Mouse (Mus musculus): Measurements from ENCODE around the gene Arhgap32. TPM values are rescaled to one million over a fixed set of nuclear protein-coding genes. Genes with fewer than 3 reads are reported as not detected.

Gene Arhgap32
- polyA plus RNA-seq, 2 experiments = 0.21 to 0.34 TPM

DNA sequence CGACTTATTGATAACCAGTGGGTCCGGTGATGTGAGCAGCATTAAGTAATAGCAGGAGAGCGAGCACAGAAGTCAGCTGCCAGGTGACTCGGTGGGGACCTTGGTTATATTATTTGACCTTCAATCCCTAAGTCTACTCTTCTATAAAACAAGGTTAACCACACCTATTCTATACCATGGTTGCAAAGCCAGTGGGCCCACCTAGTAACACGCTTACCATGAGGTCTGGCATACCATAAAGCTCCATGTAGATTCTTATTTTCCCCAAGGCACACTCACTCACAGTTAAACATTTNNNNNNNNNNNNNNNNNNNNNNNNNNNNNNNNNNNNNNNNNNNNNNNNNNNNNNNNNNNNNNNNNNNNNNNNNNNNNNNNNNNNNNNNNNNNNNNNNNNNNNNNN is 167.7 kb downstream of the Arhgap32 start:
- Histone ChIP-seq H3K27me3 (ENCODE audit: control insufficient read depth, insufficient read depth, low read length) (no peaks in the 10 kb centered on the region), H3K4me2 (ENCODE audit: low read depth) (no peak overlapping the region), H3K36me3 (replicated peaks; ENCODE audit: control insufficient read depth, insufficient read depth, low read depth) (no peaks in the 10 kb centered on the region), H3K9me3 (ENCODE audit: control insufficient read depth, low read length) (no peaks in the 10 kb centered on the region), H3K27ac (no peak overlapping the region), H3K9ac (replicated peaks) (no peak overlapping the region), H3K4me1 (replicated peaks; ENCODE audit: control insufficient read depth in 2 of 2, insufficient read depth in 2 of 2, low read length in 1 of 2) (peaks cover 4 to 29% of the 10 kb centered on the region in 2 experiments; a peak in 3 of 4 replicates), H3K4me3 (ENCODE audit: insufficient read depth in 1 of 2, low read depth in 2 of 2, low read length in 2 of 2) (no peak overlapping the region)
- 80% methylated on average over 5 of the region's 5 CpGs for WGBS (ENCODE audit: insufficient replicate concordance)
- DNase-seq (ENCODE audit: low read depth in 3 of 3, low spot score in 3 of 3) (no peak), ATAC-seq (ENCODE audit: insufficient read depth) (no peak)
- TF ChIP-seq EP300 (IDR thresholded peaks at IDR 0.05; ENCODE audit: low read depth) (no peak), CTCF (IDR thresholded peaks at IDR 0.05; ENCODE audit: low read depth) (no peak)

DNA sequence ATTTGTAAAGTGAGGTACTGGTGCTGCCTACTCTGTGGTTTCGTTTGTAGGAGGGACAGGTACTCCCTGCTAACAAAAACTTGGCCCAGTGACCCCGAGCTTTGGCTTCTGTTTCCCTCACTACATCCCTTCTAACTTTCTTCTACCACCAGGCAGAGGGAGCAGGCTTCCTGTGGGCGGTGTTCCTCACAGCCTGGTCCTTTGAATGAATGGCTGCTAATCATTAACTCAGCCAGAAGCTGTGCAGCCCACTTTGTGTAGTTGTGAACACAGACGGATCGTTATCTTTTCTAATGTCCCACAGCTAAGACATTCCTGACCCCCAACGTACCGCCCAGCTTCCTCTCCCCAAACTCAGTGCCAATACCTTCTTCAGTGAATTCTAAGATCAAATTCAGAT is 175.7 kb downstream of the Arhgap32 start:
- no peak for TF ChIP-seq CTCF (IDR thresholded peaks at IDR 0.05; ENCODE audit: low read depth)
- TF ChIP-seq EP300 (IDR thresholded peaks at IDR 0.05; ENCODE audit: low read depth) = no peak
- Histone ChIP-seq H3K36me3 (replicated peaks; ENCODE audit: control insufficient read depth, insufficient read depth, low read depth) (no peaks in the 10 kb centered on the region), H3K27me3 (ENCODE audit: control insufficient read depth, insufficient read depth, low read length) (no peaks in the 10 kb centered on the region), H3K27ac (no peak overlapping the region), H3K9me3 (ENCODE audit: control insufficient read depth, low read length) (no peaks in the 10 kb centered on the region), H3K4me2 (ENCODE audit: low read depth) (no peak overlapping the region), H3K9ac (replicated peaks) (no peak overlapping the region), H3K4me1 (replicated peaks; ENCODE audit: control insufficient read depth in 2 of 2, insufficient read depth in 2 of 2, low read length in 1 of 2) (peaks cover 0 to 5% of the 10 kb centered on the region in 2 experiments; a peak in 2 of 4 replicates), H3K4me3 (ENCODE audit: insufficient read depth in 1 of 2, low read depth in 2 of 2, low read length in 2 of 2) (no peak overlapping the region)
- WGBS (ENCODE audit: insufficient replicate concordance) = 16% methylated on average over 7 of the region's 7 CpGs
- ATAC-seq (ENCODE audit: insufficient read depth) (no peak), DNase-seq (ENCODE audit: low read depth in 3 of 3, low spot score in 3 of 3) (no peak)

- H3K27me3 ChIP-seq (ENCODE audit: control insufficient read depth, insufficient read depth, low read length) = no peaks in the 10 kb centered on the region
- no peak overlapping the region for H3K9ac ChIP-seq (replicated peaks)
- TF ChIP-seq EP300 (IDR thresholded peaks at IDR 0.05; ENCODE audit: low read depth) (no peak), CTCF (IDR thresholded peaks at IDR 0.05; ENCODE audit: low read depth) (no peak)
- H3K4me1 ChIP-seq (replicated peaks; ENCODE audit: control insufficient read depth in 2 of 2, insufficient read depth in 2 of 2, low read length in 1 of 2) = peaks cover 0 to 5% of the 10 kb centered on the region in 2 experiments; a peak in 2 of 4 replicates
- H3K9me3 ChIP-seq (ENCODE audit: control insufficient read depth, low read length) = no peaks in the 10 kb centered on the region
- H3K27ac ChIP-seq = no peak overlapping the region
- no peak overlapping the region for H3K4me3 ChIP-seq (ENCODE audit: insufficient read depth in 1 of 2, low read depth in 2 of 2, low read length in 2 of 2)
- 23% methylated on average over 5 of the region's 5 CpGs for WGBS (ENCODE audit: insufficient replicate concordance)
- H3K36me3 ChIP-seq (replicated peaks; ENCODE audit: control insufficient read depth, insufficient read depth, low read depth) = no peaks in the 10 kb centered on the region
- no peak for DNase-seq (ENCODE audit: low read depth in 3 of 3, low spot score in 3 of 3)
- H3K4me2 ChIP-seq (ENCODE audit: low read depth) = no peak overlapping the region
- no peak for ATAC-seq (ENCODE audit: insufficient read depth)
These were observed 176.8 kb downstream of the Arhgap32 start for GRCm38 (mm10) chr9:32292686-32293085.

- Histone ChIP-seq H3K4me2 (ENCODE audit: low read depth) (no peak overlapping the region), H3K4me3 (ENCODE audit: insufficient read depth in 1 of 2, low read depth in 2 of 2, low read length in 2 of 2) (no peak overlapping the region), H3K27ac (no peak overlapping the region), H3K27me3 (ENCODE audit: control insufficient read depth, insufficient read depth, low read length) (no peaks in the 10 kb centered on the region), H3K36me3 (replicated peaks; ENCODE audit: control insufficient read depth, insufficient read depth, low read depth) (no peaks in the 10 kb centered on the region), H3K4me1 (replicated peaks; ENCODE audit: control insufficient read depth in 2 of 2, insufficient read depth in 2 of 2, low read length in 1 of 2) (peaks cover 0 to 12% of the 10 kb centered on the region in 2 experiments; a peak in 2 of 4 replicates), H3K9ac (replicated peaks) (no peak overlapping the region), H3K9me3 (ENCODE audit: control insufficient read depth, low read length) (no peaks in the 10 kb centered on the region)
- ATAC-seq (ENCODE audit: insufficient read depth) (no peak), DNase-seq (ENCODE audit: low read depth in 3 of 3, low spot score in 3 of 3) (no peak)
- TF ChIP-seq EP300 (IDR thresholded peaks at IDR 0.05; ENCODE audit: low read depth) (no peak), CTCF (IDR thresholded peaks at IDR 0.05; ENCODE audit: low read depth) (no peak)
- WGBS (ENCODE audit: insufficient replicate concordance) = 62% methylated on average over 9 of the region's 9 CpGs
These were observed 179.3 kb downstream of the Arhgap32 start for GRCm38 (mm10) chr9:32295061-32295800.

DNA sequence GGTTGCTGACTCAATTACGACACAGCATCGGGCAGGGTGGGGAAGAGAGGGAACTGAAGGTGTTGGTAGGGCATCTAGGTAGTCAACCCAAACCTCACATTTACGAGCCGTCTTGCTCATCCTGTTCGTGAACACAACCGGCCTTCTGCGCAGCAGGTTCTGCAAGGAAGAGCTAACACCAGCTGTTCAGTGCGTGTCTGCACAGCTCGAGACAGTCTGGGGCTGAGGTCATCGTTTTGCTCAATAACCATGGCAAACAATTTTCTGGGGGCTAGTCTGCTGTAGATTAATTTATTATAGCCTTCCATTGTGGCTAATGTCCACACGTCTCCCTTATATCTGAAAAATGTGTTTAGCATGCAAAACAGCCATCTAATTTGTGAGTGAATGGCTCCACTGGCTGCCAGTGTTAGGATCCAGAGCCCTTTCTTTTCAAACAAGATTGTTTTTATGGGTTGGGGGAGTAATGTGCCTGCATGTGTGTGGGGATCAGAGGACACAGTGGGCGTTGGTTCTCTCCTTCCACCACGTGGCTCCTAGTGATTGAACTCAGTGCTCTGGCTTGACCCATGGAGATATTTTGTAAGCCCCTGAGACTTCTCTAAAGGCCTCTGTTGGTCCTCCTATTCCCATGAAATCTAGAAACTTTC is 186.7 kb downstream of the Arhgap32 start:
- ATAC-seq (ENCODE audit: insufficient read depth) (no peak), DNase-seq (ENCODE audit: low read depth in 3 of 3, low spot score in 3 of 3) (no peak)
- no peak overlapping the region for H3K27ac ChIP-seq
- 71% methylated on average over 13 of the region's 13 CpGs for WGBS (ENCODE audit: insufficient replicate concordance)
- H3K9me3 ChIP-seq (ENCODE audit: control insufficient read depth, low read length) = no peaks in the 10 kb centered on the region
- no peak for TF ChIP-seq EP300 (IDR thresholded peaks at IDR 0.05; ENCODE audit: low read depth)
- no peak for TF ChIP-seq CTCF (IDR thresholded peaks at IDR 0.05; ENCODE audit: low read depth)
- no peak overlapping the region for H3K4me3 ChIP-seq (ENCODE audit: insufficient read depth in 1 of 2, low read depth in 2 of 2, low read length in 2 of 2)
- no peak overlapping the region for H3K9ac ChIP-seq (replicated peaks)
- H3K4me2 ChIP-seq (ENCODE audit: low read depth) = no peak overlapping the region
- no peaks in the 10 kb centered on the region for H3K36me3 ChIP-seq (replicated peaks; ENCODE audit: control insufficient read depth, insufficient read depth, low read depth)
- peaks cover 0 to 9% of the 10 kb centered on the region in 2 experiments; a peak in 2 of 4 replicates for H3K4me1 ChIP-seq (replicated peaks; ENCODE audit: control insufficient read depth in 2 of 2, insufficient read depth in 2 of 2, low read length in 1 of 2)
- H3K27me3 ChIP-seq (ENCODE audit: control insufficient read depth, insufficient read depth, low read length) = no peaks in the 10 kb centered on the region

Data from liver, embryonic 14.5 days (tissue).